Mouse (Mus musculus) liver, embryonic 16.5 days (tissue): ENCODE data around the gene Ctu2. TPM values are rescaled to one million over a fixed set of nuclear protein-coding genes. Genes with fewer than 3 reads are reported as not detected.

Experiments
- ATAC-seq: fragments of 200-750 bp; cut with Nextera tagmentation; 2 replicates; pipeline ENCODE4 v1.8.0; 2017; ENCODE audit warnings: low read depth, mild to moderate bottlenecking, moderate number of reproducible peaks, moderate library complexity
- H3K27ac ChIP-seq: fragments of 300-500 bp; sonication (generic); 2 replicates; pipeline ENCODE4 v1.5.1; 2014; ENCODE audit warnings: mild to moderate bottlenecking, low read length
- H3K27me3 ChIP-seq: fragments of 300-500 bp; sonication (generic); 2 replicates; pipeline ENCODE4 v1.6.1; 2014; ENCODE audit warnings: low read depth, low read length, mixed read lengths; ENCODE audit not compliant: control insufficient read depth, insufficient read depth
- H3K36me3 ChIP-seq: fragments of 300-500 bp; sonication (generic); 2 replicates; pipeline ENCODE4 v1.6.1; 2014; ENCODE audit warnings: mild to moderate bottlenecking; ENCODE audit not compliant: control insufficient read depth, insufficient read depth
- H3K4me1 ChIP-seq: fragments of 300-500 bp; sonication (generic); 2 replicates; pipeline ENCODE4 v1.6.1; 2014; ENCODE audit warnings: low read depth, low read length, mixed read lengths; ENCODE audit not compliant: control insufficient read depth
- H3K4me2 ChIP-seq: fragments of 300-500 bp; sonication (generic); 2 replicates; pipeline ENCODE4 v1.6.1; 2014; ENCODE audit warnings: low read depth, low read length, mixed read lengths
- H3K4me3 ChIP-seq: fragments of 300-500 bp; sonication (generic); 2 replicates; pipeline ENCODE4 v1.5.1; 2014; ENCODE audit warnings: low read depth, mild to moderate bottlenecking, low read length
- H3K9ac ChIP-seq: fragments of 300-500 bp; sonication (generic); 2 replicates; pipeline ENCODE4 v1.6.1; 2014; ENCODE audit warnings: low read depth, low read length
- H3K9me3 ChIP-seq: fragments of 300-500 bp; sonication (generic); replicated peaks from 2 replicates; pipeline ENCODE4 v1.6.1; 2016; ENCODE audit warnings: low read length; ENCODE audit not compliant: control insufficient read depth
- WGBS: fragments of 180-500 bp; shearing (Covaris S2); extraction: QIAGEN DNeasy Blood & Tissue Kit; methylation state at CpG from one replicate; pipeline ENCODE4 v1.1.7; 2014; ENCODE audit not compliant: insufficient replicate concordance; 5-methylcytosine and 5-hydroxymethylcytosine counted together
- polyA plus RNA-seq: library from polyadenylated mRNA; unstranded; fragments of >200 nt; fragmentation: Nextera tagmentation; extraction: Ambion mirVana; gene quantifications from 2 replicates; pipeline ENCODE4 v1.2.1, GENCODE M21; 2015

Gene Ctu2
- polyA plus RNA-seq, 1 experiment from 2014 or later, result 9.6 TPM

- no peak overlapping the region for H3K4me3 ChIP-seq
- no peaks in the 10 kb centered on the region for H3K27me3 ChIP-seq
- H3K4me1 ChIP-seq, result peaks cover 19% of the 10 kb centered on the region
- H3K36me3 ChIP-seq, result no peaks in the 10 kb centered on the region
- ATAC-seq, result no peak
- no peak overlapping the region for H3K27ac ChIP-seq
- H3K9ac ChIP-seq, result no peak overlapping the region
- H3K9me3 ChIP-seq, result no peaks in the 10 kb centered on the region
- WGBS, result 76% methylated on average over 10 of the region's 10 CpGs
- H3K4me2 ChIP-seq, result no peak overlapping the region
These were observed 6.0 kb upstream of the Ctu2 start for GRCm38 (mm10) chr8:122469965-122470364.

GRCm38 (mm10) chr8:122470691-122471090, 5.3 kb upstream of the Ctu2 start:
- Histone ChIP-seq H3K4me3 (no peak overlapping the region), H3K27me3 (no peaks in the 10 kb centered on the region), H3K9ac (no peak overlapping the region), H3K9me3 (no peaks in the 10 kb centered on the region), H3K27ac (no peak overlapping the region), H3K4me2 (no peak overlapping the region), H3K4me1 (peaks cover 20% of the 10 kb centered on the region), H3K36me3 (no peaks in the 10 kb centered on the region)
- 64% methylated on average over 5 of the region's 5 CpGs for WGBS
- no peak for ATAC-seq

GRCm38 (mm10) chr8:122473911-122474421, 2.0 kb upstream of the Ctu2 start:
- Histone ChIP-seq H3K4me3 (no peak overlapping the region), H3K36me3 (peaks cover 3% of the 10 kb centered on the region), H3K9me3 (no peaks in the 10 kb centered on the region), H3K9ac (no peak overlapping the region), H3K4me2 (no peak overlapping the region), H3K4me1 (peaks cover 28% of the 10 kb centered on the region), H3K27me3 (no peaks in the 10 kb centered on the region), H3K27ac (peak overlapping the region; percentile 70)
- no peak for ATAC-seq
- WGBS, result 35% methylated on average over 8 of the region's 8 CpGs

DNA sequence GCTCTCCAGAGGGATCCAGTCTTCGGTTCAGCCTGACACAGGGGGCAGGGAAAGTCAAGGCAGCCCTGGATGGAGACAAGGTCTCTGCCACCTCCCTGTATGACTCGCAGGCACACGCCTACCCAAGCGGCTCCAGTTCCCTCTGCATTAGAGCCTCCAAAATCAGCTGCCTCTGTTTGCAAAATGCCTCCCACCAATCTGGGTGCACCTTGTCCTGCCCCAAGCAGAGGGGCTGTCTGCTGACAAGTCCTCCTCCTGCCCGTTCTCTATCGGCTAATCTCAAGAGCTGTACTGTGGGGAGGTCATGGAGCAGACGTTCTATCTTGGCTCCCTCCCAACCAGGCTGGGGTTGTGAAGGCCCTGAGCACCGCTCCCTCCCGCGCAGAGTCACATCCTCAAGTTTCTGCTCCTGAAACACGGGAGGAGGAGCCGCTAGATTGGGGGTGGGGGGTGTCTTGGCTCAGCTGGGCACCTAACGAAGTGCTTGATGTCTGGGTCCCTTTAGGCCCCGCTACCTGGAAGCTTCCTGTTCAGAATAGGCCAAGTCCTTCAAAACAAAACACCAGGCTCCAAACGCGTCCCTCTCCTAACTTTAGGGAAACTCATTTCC, 887 bp upstream of the Ctu2 start:
- WGBS, result 3% methylated on average over 16 of the region's 16 CpGs
- peak; percentile 23; the same call in 1 of the 2 replicates for ATAC-seq
- Histone ChIP-seq H3K27me3 (no peaks in the 10 kb centered on the region), H3K4me1 (peaks cover 24% of the 10 kb centered on the region), H3K4me3 (peak overlapping the region; percentile 73), H3K36me3 (peaks cover 12% of the 10 kb centered on the region), H3K9ac (peak overlapping the region; percentile 74), H3K9me3 (no peaks in the 10 kb centered on the region), H3K27ac (peak overlapping the region; percentile 10), H3K4me2 (peak overlapping the region; percentile 83)

GRCm38 (mm10) chr8:122482448-122482847, 6.5 kb downstream of the Ctu2 start:
- Histone ChIP-seq H3K9ac (no peak overlapping the region), H3K36me3 (peaks cover 80% of the 10 kb centered on the region), H3K27me3 (no peaks in the 10 kb centered on the region), H3K9me3 (no peaks in the 10 kb centered on the region), H3K4me2 (no peak overlapping the region), H3K4me3 (no peak overlapping the region), H3K4me1 (no peaks in the 10 kb centered on the region), H3K27ac (no peak overlapping the region)
- 90% methylated on average over 8 of the region's 8 CpGs for WGBS
- ATAC-seq, result no peak

GRCm38 (mm10) chr8:122483877-122484276, 7.9 kb downstream of the Ctu2 start:
- Histone ChIP-seq H3K36me3 (peaks cover 92% of the 10 kb centered on the region), H3K4me1 (no peaks in the 10 kb centered on the region), H3K4me3 (no peak overlapping the region), H3K9ac (no peak overlapping the region), H3K4me2 (no peak overlapping the region), H3K9me3 (no peaks in the 10 kb centered on the region), H3K27ac (no peak overlapping the region), H3K27me3 (no peaks in the 10 kb centered on the region)
- WGBS, result 95% methylated on average over 7 of the region's 7 CpGs
- ATAC-seq, result no peak

DNA sequence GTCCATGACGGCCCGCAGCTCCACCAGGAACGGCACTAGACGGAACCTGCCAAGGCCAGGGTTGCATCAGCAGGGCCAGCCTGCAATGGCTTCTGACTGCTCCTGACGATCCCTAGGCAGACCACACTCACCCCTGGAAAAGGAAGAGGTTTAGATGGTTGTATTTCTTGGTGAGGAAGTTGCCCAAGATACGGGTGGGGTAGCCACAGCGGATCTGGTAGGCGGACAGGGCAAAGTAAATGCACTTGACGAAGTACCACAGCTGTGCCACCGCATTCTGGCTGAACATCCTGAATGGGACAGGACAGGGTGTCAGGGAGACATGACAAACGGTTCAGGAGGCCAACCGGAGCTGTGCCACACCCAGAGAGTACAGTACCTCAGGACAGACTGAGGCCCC, 8.9 kb downstream of the Ctu2 start:
- H3K27ac ChIP-seq, result no peak overlapping the region; the same call in 1 of the 2 replicates
- H3K4me3 ChIP-seq, result no peak overlapping the region
- WGBS, result 75% methylated on average over 12 of the region's 12 CpGs
- H3K27me3 ChIP-seq, result no peaks in the 10 kb centered on the region
- H3K9ac ChIP-seq, result no peak overlapping the region
- no peaks in the 10 kb centered on the region for H3K9me3 ChIP-seq
- H3K4me2 ChIP-seq, result no peak overlapping the region
- peaks cover 93% of the 10 kb centered on the region for H3K36me3 ChIP-seq
- H3K4me1 ChIP-seq, result no peaks in the 10 kb centered on the region
- ATAC-seq, result no peak

DNA sequence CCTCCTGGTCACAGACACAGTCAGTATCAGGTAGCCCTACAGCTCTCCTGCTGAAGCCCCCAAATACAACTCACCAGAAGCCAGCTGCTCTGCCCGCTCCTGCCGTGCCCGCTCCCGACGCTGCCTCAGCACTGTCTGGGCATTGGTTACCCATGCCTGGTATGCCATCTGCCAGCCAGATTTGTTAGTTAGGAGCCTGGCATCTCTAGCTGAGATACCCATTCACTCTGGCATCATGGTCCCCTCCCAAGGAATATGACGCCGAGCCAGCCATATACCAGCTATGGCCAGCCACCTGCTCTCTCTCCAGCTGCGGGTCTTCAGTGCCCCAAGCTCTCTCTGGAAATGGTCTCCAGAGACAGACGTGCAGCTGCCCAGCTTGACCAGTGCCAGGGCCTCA, 12.4 kb downstream of the Ctu2 start:
- ATAC-seq, result no peak
- no peaks in the 10 kb centered on the region for H3K9me3 ChIP-seq
- H3K36me3 ChIP-seq, result peaks cover 93% of the 10 kb centered on the region
- H3K4me1 ChIP-seq, result no peaks in the 10 kb centered on the region
- no peak overlapping the region for H3K4me2 ChIP-seq
- no peak overlapping the region for H3K9ac ChIP-seq
- no peak overlapping the region for H3K4me3 ChIP-seq
- no peak overlapping the region for H3K27ac ChIP-seq
- 92% methylated on average over 9 of the region's 9 CpGs for WGBS
- no peaks in the 10 kb centered on the region for H3K27me3 ChIP-seq

DNA sequence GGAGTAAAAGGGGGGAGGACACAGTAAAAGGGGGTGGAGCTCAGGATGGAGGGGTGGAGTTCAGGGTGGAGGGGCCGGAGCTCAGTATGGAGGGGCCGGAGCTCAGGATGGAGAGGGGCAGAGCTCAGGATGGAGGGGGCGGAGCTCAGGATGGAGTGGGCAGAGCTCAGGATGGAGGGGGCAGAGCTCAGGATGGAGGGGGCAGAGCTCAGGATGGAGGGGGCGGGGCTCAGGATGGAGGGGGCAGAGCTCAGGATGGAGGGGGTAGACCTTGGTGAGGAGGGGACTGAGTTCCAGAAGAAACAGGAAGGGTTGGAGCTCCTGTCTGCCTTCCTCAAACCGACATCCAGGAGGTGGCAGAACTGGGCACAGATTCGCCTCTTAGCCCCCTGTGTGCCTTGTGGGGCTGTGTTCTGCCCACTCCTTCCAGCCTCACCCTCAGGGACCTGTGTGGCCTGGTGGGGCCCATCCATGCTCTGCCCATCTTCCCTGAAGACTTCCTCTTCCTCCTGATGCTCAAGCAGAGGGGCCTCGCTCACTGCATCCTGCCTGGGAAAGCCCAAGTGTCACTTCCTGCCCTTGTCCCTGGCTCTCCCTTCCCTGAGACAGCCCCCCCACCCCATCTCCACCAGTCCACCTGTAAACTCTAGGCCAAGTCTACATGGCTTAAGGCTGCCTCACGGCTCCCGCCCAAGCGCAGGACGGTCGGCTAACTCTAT, 21.2 kb downstream of the Ctu2 start:
- 88% methylated on average over 12 of the region's 12 CpGs for WGBS
- Histone ChIP-seq H3K36me3 (peaks cover 89% of the 10 kb centered on the region), H3K4me2 (no peak overlapping the region), H3K9me3 (no peaks in the 10 kb centered on the region), H3K4me1 (no peaks in the 10 kb centered on the region), H3K4me3 (no peak overlapping the region), H3K27me3 (no peaks in the 10 kb centered on the region), H3K9ac (no peak overlapping the region), H3K27ac (no peak overlapping the region)
- 0 out of 2 replicates have a peak, but pooled peaks have one; percentile 9 for ATAC-seq
